Mouse (Mus musculus) thymus, adult 2 months (tissue): ENCODE data around the gene Ier2.

Source experiments
- CTCF ChIP-seq: fragments of 200-500 bp; IDR thresholded peaks from 2 replicates; pipeline ENCODE4 v1.5.1; 2012; ENCODE audit warnings: mild to moderate bottlenecking, control low read depth, low read length, moderate library complexity, borderline replicate concordance; ENCODE audit not compliant: control insufficient read depth, poor library complexity, insufficient read depth; ENCODE audit errors: extremely low read depth
- POLR2A ChIP-seq: fragments of 200-500 bp; IDR thresholded peaks from 2 replicates; pipeline ENCODE4 v1.6.1; 2012; ENCODE audit warnings: mild to moderate bottlenecking, low read length, control low read depth, moderate library complexity; ENCODE audit not compliant: control insufficient read depth, poor library complexity, insufficient read depth; ENCODE audit errors: extremely low read depth

DNA sequence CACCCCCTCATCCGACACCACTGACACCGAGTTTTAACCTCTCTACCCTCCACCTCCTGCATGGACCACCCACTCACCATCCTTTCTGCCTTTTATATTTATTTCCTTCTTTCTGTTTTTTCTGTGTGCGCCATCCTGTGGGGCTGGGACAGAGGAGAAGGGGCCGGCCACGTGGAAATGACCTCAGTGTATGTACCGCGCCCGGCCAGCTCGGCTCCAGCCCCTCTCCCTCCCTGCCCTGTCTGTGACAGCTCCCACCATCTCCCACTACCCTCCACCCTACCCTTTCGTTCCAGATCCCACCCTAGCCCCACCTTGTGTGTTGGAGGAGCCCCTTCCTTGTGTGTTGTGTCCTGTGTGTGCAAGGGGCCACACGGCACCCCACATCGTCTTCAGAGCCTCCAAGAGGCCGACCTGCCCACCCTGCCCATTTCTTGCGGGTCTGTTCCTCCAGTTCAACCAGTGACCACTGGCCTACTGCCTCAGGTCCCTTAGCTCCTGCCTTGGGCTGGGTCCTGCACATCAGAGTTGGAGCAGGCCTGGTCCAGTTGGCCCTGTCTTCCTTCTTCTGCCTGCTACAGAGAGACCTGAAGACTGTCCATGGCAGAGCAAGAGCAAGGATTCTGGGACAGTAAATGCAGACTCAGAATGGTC lies 27.1 kb downstream of the Ier2 start:
- no peak for TF ChIP-seq CTCF
- no peak for TF ChIP-seq POLR2A
